Mouse (Mus musculus) ES-CJ7 (cell line): Measurements from ENCODE around the gene 6030458C11Rik.

ENCODE experiments used
- DNase-seq: peaks from one replicate; pipeline ENCODE4 v3.0.0; 2011; ENCODE audit warnings: low read depth, low spot score

6030458C11Rik gene

DNA sequence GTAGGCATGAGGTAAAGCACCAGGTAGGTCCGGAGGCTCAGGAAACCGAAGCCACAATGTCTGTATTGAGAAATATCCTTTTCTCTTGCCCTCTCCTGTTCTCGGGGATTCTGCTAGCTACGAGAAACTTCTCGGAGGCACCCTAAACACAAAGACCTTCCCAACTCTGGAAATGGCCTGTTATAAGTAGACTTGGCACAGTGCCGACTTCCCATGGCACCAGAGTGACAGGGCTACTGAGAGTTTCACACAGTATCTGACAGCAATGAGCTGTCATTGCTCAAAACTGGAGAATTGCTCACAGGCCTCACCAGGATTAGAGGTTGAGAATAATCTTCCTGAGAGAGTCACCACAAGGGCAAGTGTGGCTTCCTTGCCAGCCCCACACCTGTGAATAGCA is 63.7 kb downstream of the 6030458C11Rik start:
- no peak for DNase-seq

DNA sequence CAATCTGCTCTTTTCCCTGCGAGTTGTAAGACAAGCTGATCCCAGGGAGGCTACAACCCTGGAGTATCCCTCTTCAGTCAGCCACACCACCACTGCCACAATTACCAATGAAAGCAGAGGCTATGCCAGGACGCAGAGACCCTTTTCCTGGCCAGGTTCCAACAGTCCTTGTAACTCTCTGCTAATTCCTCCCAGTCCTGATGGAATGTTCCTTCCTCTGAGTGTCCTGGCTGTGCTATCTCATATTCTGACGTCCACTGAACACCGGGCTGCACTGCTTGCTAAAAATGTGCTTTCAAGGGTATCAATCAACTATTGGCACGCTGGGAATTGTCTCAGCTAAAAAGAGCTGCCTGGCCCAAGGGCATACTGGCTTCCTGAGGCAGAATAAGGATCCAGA is 66.0 kb downstream of the 6030458C11Rik start:
- DNase-seq = no peak
